Mouse (Mus musculus) liver, embryonic 14.5 days (tissue): Measurements from ENCODE around the gene Ust. TPM values are rescaled to one million over a fixed set of nuclear protein-coding genes. Genes with fewer than 3 reads are reported as not detected.
A peak's percentile ranks its signal among the peaks of the same experiment; 100 is the strongest.

ENCODE experiments used
- ATAC-seq: fragments of 200-750 bp; cut with Nextera tagmentation; 2 replicates; pipeline ENCODE4 v1.8.0; 2017; ENCODE audit warnings: moderate number of reproducible peaks, mild to moderate bottlenecking, moderate library complexity; ENCODE audit not compliant: insufficient read depth
- DNase-seq, 3 experiments: peaks; one replicate each; pipeline ENCODE4 v3.0.0-alpha.2; 2012 to 2013; ENCODE audit warnings: low read depth in 3 of 3, low spot score in 3 of 3
- H3K27ac ChIP-seq: fragments of 300-500 bp; sonication (generic); 2 replicates; pipeline ENCODE4 v1.5.1; 2014; ENCODE audit warnings: moderate library complexity, mild to moderate bottlenecking, control low read depth, inconsistent platforms
- H3K27me3 ChIP-seq: fragments of 300-500 bp; sonication (generic); 2 replicates; pipeline ENCODE4 v1.6.1; 2014; ENCODE audit warnings: mild to moderate bottlenecking, low read length, moderate library complexity; ENCODE audit not compliant: control insufficient read depth, insufficient read depth
- H3K36me3 ChIP-seq: fragments of 300-500 bp; sonication (generic); replicated peaks from 2 replicates; pipeline ENCODE4 v1.6.1; 2014; ENCODE audit warnings: low read depth; ENCODE audit not compliant: control insufficient read depth, insufficient read depth
- H3K4me1 ChIP-seq, 2 experiments: fragments of 200-500 bp in 1 of 2; fragments of 300-500 bp in 1 of 2; sonication (generic) in 1 of 2; replicated peaks; 2 replicates each; pipeline ENCODE4 v1.6.1; 2012 to 2014; ENCODE audit warnings: antibody characterized with exemption in 1 of 2, inconsistent platforms in 1 of 2, low read length in 1 of 2; ENCODE audit not compliant: control insufficient read depth in 2 of 2, insufficient read depth in 2 of 2
- H3K4me2 ChIP-seq: fragments of 300-500 bp; sonication (generic); 2 replicates; pipeline ENCODE4 v1.6.1; 2014; ENCODE audit warnings: low read depth, mild to moderate bottlenecking, control low read depth, moderate library complexity
- H3K4me3 ChIP-seq, 2 experiments: fragments of 200-500 bp in 1 of 2; fragments of 300-500 bp in 1 of 2; sonication (generic) in 1 of 2; 2 replicates each; pipeline ENCODE4 v1.5.1; 2012 to 2014; ENCODE audit warnings: low read depth in 2 of 2, low read length in 2 of 2, mild to moderate bottlenecking in 2 of 2, control low read depth in 1 of 2, inconsistent platforms in 1 of 2, moderate library complexity in 1 of 2; ENCODE audit not compliant: insufficient read depth in 1 of 2
- H3K9ac ChIP-seq: fragments of 300-500 bp; sonication (generic); replicated peaks from 2 replicates; pipeline ENCODE4 v1.6.1; 2014; ENCODE audit warnings: mild to moderate bottlenecking, control low read depth, moderate library complexity
- H3K9me3 ChIP-seq: fragments of 300-500 bp; sonication (generic); 2 replicates; pipeline ENCODE4 v1.6.1; 2016; ENCODE audit warnings: low read length, mixed read lengths; ENCODE audit not compliant: control insufficient read depth
- CTCF ChIP-seq: IDR thresholded peaks from 2 replicates; pipeline ENCODE4 v1.5.1; 2016; ENCODE audit warnings: antibody characterized with exemption, low read depth, control low read depth
- EP300 ChIP-seq: IDR thresholded peaks from 2 replicates; pipeline ENCODE4 v1.6.1; 2016; ENCODE audit warnings: antibody characterized with exemption, low read depth
- WGBS: fragments of 180-500 bp; shearing (Covaris S2); extraction: QIAGEN DNeasy Blood & Tissue Kit; methylation state at CpG from one replicate; pipeline ENCODE4 v1.1.7; 2014; ENCODE audit not compliant: insufficient replicate concordance; 5-methylcytosine and 5-hydroxymethylcytosine counted together
- polyA plus RNA-seq, 2 experiments: library from polyadenylated mRNA; depleted of rRNA in 1 of 2; stranded (reverse) in 1 of 2; unstranded in 1 of 2; fragments of >200 nt; fragmentation: Nextera tagmentation in 1 of 2; extraction: Ambion mirVana in 1 of 2; gene quantifications; 2 replicates each; pipeline versions ENCODE4 v1.2.1 to v1.2.3; 2012 to 2014

Ust gene
- polyA plus RNA-seq, 2 experiments: 0.30 to 0.42 TPM

DNA sequence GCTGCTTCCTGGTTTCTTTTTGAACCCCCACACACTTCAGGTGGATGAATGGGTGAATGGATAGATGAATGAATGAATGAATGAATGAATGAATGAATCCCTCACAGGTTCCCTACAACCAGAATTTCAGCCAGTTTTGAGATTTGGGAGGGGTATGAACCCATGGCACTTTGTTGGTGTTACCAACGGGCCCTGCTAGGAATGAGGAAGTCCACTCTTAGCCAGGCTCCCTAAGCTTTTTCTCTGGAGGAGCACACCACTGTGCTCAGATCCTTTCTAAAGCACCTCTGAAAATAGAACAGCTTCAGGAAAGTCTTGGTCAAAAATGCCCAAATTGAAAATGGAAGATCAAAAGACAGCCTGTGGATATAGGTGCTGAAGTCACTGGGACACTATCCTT, 6.7 kb upstream of the Ust start:
- Histone ChIP-seq H3K4me3 (no peak overlapping the region), H3K9me3 (no peaks in the 10 kb centered on the region), H3K4me1 (no peaks in the 10 kb centered on the region), H3K27ac (no peak overlapping the region), H3K4me2 (no peak overlapping the region), H3K9ac (no peak overlapping the region), H3K36me3 (no peaks in the 10 kb centered on the region), H3K27me3 (no peaks in the 10 kb centered on the region; the same call in 1 of the 2 replicates)
- TF ChIP-seq EP300 (no peak), CTCF (no peak)
- 17% methylated on average over 1 of the region's 1 CpGs for WGBS
- ATAC-seq (no peak), DNase-seq (no peak)

DNA sequence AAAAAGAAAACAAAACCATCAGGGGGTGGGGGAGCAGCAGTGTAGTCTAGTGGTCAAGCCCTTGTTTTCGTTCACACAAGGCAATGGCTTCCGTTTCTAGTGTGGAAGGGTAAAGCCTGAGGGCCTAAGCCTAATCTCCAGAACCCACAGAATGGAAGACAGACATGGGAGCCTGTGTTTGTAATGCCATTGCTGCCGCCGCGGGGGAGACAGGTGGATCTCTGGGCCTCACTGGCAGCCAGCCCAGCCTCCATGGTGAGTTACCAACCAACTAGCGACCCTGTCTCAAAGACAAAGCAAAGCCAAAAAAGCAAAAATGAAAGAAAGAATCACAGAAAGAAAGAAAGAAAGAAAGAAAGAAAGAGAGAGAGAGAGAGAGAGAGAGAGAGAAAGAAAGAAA, 2.9 kb upstream of the Ust start:
- ATAC-seq (no peak), DNase-seq (no peak)
- no peak overlapping the region for H3K4me2 ChIP-seq
- no peak overlapping the region for H3K4me3 ChIP-seq
- TF ChIP-seq EP300 (no peak), CTCF (no peak)
- no peak overlapping the region for H3K9ac ChIP-seq
- peaks cover 26% of the 10 kb centered on the region for H3K27me3 ChIP-seq
- H3K36me3 ChIP-seq: no peaks in the 10 kb centered on the region
- H3K9me3 ChIP-seq: no peaks in the 10 kb centered on the region
- no peak overlapping the region for H3K27ac ChIP-seq
- 0 out of 4 replicates have a peak, but pooled peaks cover 0 to 1% of the 10 kb centered on the region in 2 experiments for H3K4me1 ChIP-seq
- WGBS: 45% methylated on average over 6 of the region's 6 CpGs

DNA sequence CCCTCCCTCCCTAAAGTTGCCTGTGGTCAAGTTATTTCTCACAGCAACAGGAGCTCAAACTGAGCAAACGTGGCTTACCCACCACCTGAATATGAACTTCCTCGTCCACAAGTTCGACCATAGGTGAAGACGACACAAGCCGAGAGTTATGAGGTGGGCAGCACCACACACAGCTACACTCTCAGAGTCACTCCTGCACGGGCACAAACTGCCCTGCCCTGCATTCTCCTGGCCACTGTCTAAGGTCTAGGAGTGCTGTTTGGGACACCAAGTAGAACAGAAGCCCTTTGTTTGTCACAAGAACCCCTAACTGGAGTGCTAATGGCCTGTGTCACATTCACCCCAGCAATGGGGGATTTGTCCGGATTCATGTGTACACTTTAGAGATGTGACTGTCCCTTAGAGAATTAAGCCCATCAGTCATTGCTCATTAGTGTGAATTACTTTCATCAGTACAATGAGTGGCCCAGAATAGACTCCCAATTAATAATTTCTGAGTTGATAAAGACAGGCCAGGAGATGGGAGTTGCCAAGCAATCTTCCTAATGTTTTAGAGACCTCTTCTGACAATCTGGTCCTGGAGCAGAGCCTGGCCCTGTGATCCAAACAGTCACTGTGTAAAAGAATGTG, 2.3 kb upstream of the Ust start:
- Histone ChIP-seq H3K36me3 (no peaks in the 10 kb centered on the region), H3K27ac (no peak overlapping the region), H3K9me3 (no peaks in the 10 kb centered on the region), H3K4me2 (no peak overlapping the region), H3K4me3 (no peak overlapping the region), H3K9ac (no peak overlapping the region), H3K27me3 (peaks cover 26% of the 10 kb centered on the region), H3K4me1 (0 out of 4 replicates have a peak, but pooled peaks cover 0 to 1% of the 10 kb centered on the region in 2 experiments)
- no peak for ATAC-seq
- no peak for DNase-seq
- WGBS: 54% methylated on average over 7 of the region's 7 CpGs
- TF ChIP-seq EP300 (no peak), CTCF (no peak)

DNA sequence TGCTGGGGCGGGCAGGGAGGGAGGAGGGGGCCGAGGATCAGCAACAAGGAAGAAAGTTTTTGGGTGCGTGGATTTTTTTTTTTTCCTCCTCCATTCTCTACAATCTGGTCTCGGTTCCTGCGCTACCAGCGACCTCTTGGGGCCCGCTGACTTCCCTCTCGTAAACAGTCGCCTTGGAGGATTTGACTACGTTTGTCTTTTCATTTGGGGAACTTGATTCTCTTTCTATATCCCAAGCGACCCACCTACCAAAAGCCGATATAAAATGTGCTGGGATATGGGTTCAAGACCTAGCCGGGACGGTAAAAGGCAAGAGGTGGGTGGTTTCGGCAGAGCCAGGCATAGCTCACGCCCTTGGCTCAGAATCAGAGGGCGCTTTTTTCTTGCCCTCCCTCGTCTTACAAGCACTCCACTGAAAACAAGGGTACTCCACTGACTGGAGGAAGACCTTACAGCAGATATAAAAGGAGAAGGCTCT, 428 bp upstream of the Ust start:
- Histone ChIP-seq H3K27ac (no peak overlapping the region), H3K36me3 (no peaks in the 10 kb centered on the region), H3K9ac (no peak overlapping the region), H3K4me2 (peak overlapping the region; percentile 50), H3K27me3 (peaks cover 26% of the 10 kb centered on the region), H3K9me3 (no peaks in the 10 kb centered on the region), H3K4me3 (peak overlapping the region; percentile 43 to 49; a peak in 3 of 4 replicates), H3K4me1 (0 out of 4 replicates have a peak, but pooled peaks cover 0 to 1% of the 10 kb centered on the region in 2 experiments)
- no peak for DNase-seq
- 1% methylated on average over 18 of the region's 18 CpGs for WGBS
- no peak for TF ChIP-seq EP300
- no peak for TF ChIP-seq CTCF
- ATAC-seq: no peak

DNA sequence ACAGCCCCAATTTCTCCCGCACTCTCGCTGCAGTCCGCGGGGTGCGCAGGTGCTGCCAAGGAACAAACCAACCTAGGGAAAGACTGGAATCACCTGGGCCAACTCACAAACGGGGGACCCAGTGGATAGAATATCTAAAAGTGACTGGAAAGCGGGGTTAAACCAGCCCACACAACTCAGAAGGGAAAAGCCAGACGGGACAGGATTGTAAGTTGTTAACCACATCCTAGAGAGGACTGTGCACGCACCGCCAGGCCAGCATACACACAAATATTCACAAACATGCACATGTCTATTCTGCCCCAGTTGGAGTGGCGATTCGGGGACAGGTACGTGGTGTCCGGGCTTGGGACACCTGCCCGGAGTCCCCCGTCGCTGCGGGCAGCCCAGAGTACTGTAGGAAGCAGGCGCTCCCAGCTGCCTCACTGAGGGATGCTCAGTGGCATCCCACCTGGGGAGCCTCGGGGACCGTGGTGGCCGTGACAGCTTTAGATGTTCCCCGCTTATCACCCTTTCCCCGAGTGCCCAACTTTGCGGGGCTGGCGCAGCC, 959 bp downstream of the Ust start:
- Histone ChIP-seq H3K27me3 (peaks cover 26% of the 10 kb centered on the region), H3K4me2 (peak overlapping the region; percentile 50), H3K27ac (no peak overlapping the region), H3K4me1 (0 out of 4 replicates have a peak, but pooled peaks cover 0 to 1% of the 10 kb centered on the region in 2 experiments), H3K9ac (no peak overlapping the region), H3K9me3 (no peaks in the 10 kb centered on the region), H3K4me3 (peak overlapping the region; percentile 26 to 49; a peak in 3 of 4 replicates), H3K36me3 (no peaks in the 10 kb centered on the region)
- DNase-seq (no peak), ATAC-seq (no peak)
- no peak for TF ChIP-seq EP300
- TF ChIP-seq CTCF: no peak
- WGBS: 1% methylated on average over 26 of the region's 26 CpGs
